Mouse (Mus musculus): ENCODE results near the gene Col6a2.

DNA sequence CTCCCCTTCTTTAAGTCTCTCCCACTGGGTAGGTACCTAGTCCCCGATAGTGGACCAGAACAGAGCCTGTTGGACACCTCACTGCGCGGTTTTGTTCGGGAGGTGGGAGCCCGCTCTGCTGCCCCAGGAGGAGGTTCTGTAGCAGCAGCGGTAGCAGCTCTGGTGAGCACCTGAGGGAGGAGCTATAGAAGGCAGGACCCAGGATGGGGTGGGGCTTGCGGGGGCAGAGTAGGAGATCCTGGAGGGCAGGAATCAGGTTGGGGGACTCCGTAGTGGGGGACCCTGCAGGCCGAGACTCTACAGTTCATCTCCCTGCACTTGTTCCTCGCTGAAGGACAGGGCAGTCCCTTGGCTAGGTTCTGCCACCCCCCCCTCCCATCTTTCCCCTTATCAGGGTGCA is 39.3 kb downstream of the Col6a2 start:
- TF ChIP-seq CTCF (IDR thresholded peaks at IDR 0.05; ENCODE audit: low read depth), result no peak
- TF ChIP-seq EP300 (IDR thresholded peaks at IDR 0.05; ENCODE audit: low read depth), result no peak

All from liver, embryonic 14.5 days (tissue).